Mouse (Mus musculus): ENCODE measurements around the gene Unc45a.

DNA sequence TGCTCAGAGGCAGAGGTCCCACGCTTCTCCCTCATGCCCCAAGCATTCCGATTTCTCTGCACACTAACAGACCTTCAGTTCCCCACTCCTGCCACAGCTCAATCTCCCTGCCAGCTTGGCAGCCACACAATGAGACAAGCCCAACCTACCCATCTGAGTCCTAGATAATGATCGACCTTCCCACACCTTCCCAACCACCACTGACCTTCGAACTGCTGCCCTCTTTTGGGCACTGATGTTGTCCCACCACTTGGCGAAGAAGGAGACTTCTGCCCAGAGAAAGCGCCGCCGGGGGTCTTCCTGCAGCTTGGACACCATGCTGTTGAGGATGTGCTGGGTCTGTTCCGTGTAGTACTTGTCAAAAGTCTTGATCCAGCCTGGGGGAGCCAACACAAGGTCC, 27.2 kb upstream of the Unc45a start:
- TF ChIP-seq CTCF (conservative IDR thresholded peaks at IDR 0.05 in 1 of 2, IDR thresholded peaks at IDR 0.05 in 1 of 2; ENCODE audit: low read depth in 2 of 2, low read length in 2 of 2) = no peak
- TF ChIP-seq EP300 (IDR thresholded peaks at IDR 0.05; ENCODE audit: low read length) = no peak
- TF ChIP-seq SIN3A (IDR thresholded peaks at IDR 0.05; ENCODE audit: low read length) = no peak
- TF ChIP-seq MAFK (IDR thresholded peaks at IDR 0.05; ENCODE audit: insufficient replicate concordance, low read length) = no peak
- TF ChIP-seq POLR2A (IDR thresholded peaks at IDR 0.05; ENCODE audit: low read depth, low read length) = no peak
- no peak for TF ChIP-seq MXI1 (IDR thresholded peaks at IDR 0.05; ENCODE audit: low read depth, low read length)
- no peak for TF ChIP-seq MEF2A (IDR thresholded peaks at IDR 0.05; ENCODE audit: borderline replicate concordance, low read depth, low read length)
- TF ChIP-seq SMC3 (IDR thresholded peaks at IDR 0.05; ENCODE audit: low read depth, low read length) = no peak
- TF ChIP-seq BHLHE40 (IDR thresholded peaks at IDR 0.05; ENCODE audit: low read depth, low read length) = no peak
- no peak for TF ChIP-seq ETS1 (conservative IDR thresholded peaks at IDR 0.05; ENCODE audit: low read depth, low read length)
